ENCODE assay signal across 13 mouse cellular contexts in the genomic region with DNA sequence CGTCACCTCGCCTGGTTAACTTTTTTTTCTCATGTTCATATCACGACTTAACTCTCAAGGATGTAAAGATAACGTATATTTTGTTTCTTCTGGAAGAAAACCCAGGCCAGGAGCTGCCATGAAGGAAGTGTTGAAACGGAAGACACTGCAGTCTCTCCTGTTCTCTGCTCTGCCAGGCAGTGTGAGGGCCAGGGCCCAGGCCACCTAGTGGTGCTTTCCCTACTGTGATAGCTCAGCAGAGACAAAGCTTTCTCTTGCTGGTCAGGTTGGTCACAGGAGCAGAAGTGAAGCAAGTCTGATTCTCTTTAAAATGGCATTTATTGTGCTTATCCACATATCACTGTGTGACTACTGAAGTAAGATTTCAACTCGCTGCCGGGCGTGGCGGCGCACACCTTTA. TPM values are rescaled to one million over a fixed set of nuclear protein-coding genes. Genes with fewer than 3 reads are reported as not detected.
DNase-seq lines count a peak whose midpoint lies in the region; ATAC-seq and TF ChIP-seq lines count a peak whose summit lies in the region.
"Had no signal": no experiment of that assay in that cellular context is flagged by ENCODE, and none has a peak within 500 bp of the region (broad histone marks: within the 10 kb centered on the region; RNA-seq: fewer than 3 reads in every experiment).

No protein-coding gene starts in this region.

- H3K9me3 ChIP-seq in hindbrain, postnatal 0 days (ENCODE audit: low read length): no peaks in the 10 kb centered on the region
- H3K9me3 ChIP-seq in hindbrain, embryonic 13.5 days: 0 out of 2 replicates have a peak, but pooled peaks cover 3% of the 10 kb centered on the region
- H3K9me3 ChIP-seq in lung, embryonic 14.5 days (ENCODE audit: low read depth, low read length): no peaks in the 10 kb centered on the region
- no peaks in the 10 kb centered on the region for H3K9me3 ChIP-seq in forebrain, embryonic 13.5 days (replicated peaks)
- H3K9me3 ChIP-seq: midbrain, embryonic 13.5 days; neural tube, embryonic 13.5 days had no signal

- H3K36me3 ChIP-seq in hindbrain, postnatal 0 days (ENCODE audit: insufficient read depth, low read length): peaks cover 18% of the 10 kb centered on the region; the same call in 1 of the 2 replicates
- peaks cover 52% of the 10 kb centered on the region for H3K36me3 ChIP-seq in hindbrain, embryonic 13.5 days
- peaks cover 49% of the 10 kb centered on the region for H3K36me3 ChIP-seq in lung, embryonic 14.5 days (ENCODE audit: insufficient read depth)
- H3K36me3 ChIP-seq in forebrain, embryonic 13.5 days (ENCODE audit: poor library complexity, severe bottlenecking): peaks cover 68% of the 10 kb centered on the region

- DNase-seq in hindbrain, postnatal 0 days (ENCODE audit: low spot score): no peak
- DNase-seq in lung, embryonic 14.5 days: peak; percentile 48
- no peak for DNase-seq in lung, adult 18-20 months
- peak; percentile 41 for DNase-seq in MN1 (ENCODE audit: low spot score)
- DNase-seq in right cerebral cortex, postnatal 10 days (ENCODE audit: low spot score in 2 of 2): no peak
- DNase-seq: cerebellum, adult 9-11 months; lung, adult 2 months had no signal

- peak; percentile 50 for TF ChIP-seq CTCF in hindbrain, postnatal 0 days (IDR thresholded peaks at IDR 0.05; ENCODE audit: low read depth)
- TF ChIP-seq CTCF in lung, embryonic 14.5 days (IDR thresholded peaks at IDR 0.05; ENCODE audit: low read depth): peak; percentile 41

- WGBS in hindbrain, postnatal 0 days: 92% methylated on average over 10 of the region's 10 CpGs
- 93% methylated on average over 10 of the region's 10 CpGs for WGBS in hindbrain, embryonic 13.5 days
- 90% methylated on average over 10 of the region's 10 CpGs for WGBS in lung, embryonic 14.5 days
- 93% methylated on average over 10 of the region's 10 CpGs for WGBS in forebrain, embryonic 13.5 days

- H3K4me3 ChIP-seq in hindbrain, postnatal 0 days (ENCODE audit: low read length): no peak overlapping the region
- H3K4me3 ChIP-seq in hindbrain, embryonic 13.5 days: no peak overlapping the region
- no peak overlapping the region for H3K4me3 ChIP-seq in lung, embryonic 14.5 days (ENCODE audit: low read depth, low read length)
- no peak overlapping the region for H3K4me3 ChIP-seq in forebrain, embryonic 13.5 days
- H3K4me3 ChIP-seq: midbrain, embryonic 13.5 days; neural tube, embryonic 13.5 days had no signal

- H3K4me1 ChIP-seq in hindbrain, postnatal 0 days (ENCODE audit: insufficient read depth, low read length): 0 out of 2 replicates have a peak, but pooled peaks cover 8% of the 10 kb centered on the region
- H3K4me1 ChIP-seq in hindbrain, embryonic 13.5 days (replicated peaks): peaks cover 27% of the 10 kb centered on the region
- H3K4me1 ChIP-seq in lung, embryonic 14.5 days (ENCODE audit: insufficient read depth): no peaks in the 10 kb centered on the region
- peaks cover 29% of the 10 kb centered on the region for H3K4me1 ChIP-seq in forebrain, embryonic 13.5 days

- H3K9ac ChIP-seq in hindbrain, postnatal 0 days (replicated peaks; ENCODE audit: low read length): no peak overlapping the region
- H3K9ac ChIP-seq in hindbrain, embryonic 13.5 days: no peak overlapping the region
- no peak overlapping the region for H3K9ac ChIP-seq in lung, embryonic 14.5 days
- H3K9ac ChIP-seq in forebrain, embryonic 13.5 days: no peak overlapping the region
- H3K9ac ChIP-seq: midbrain, embryonic 13.5 days; neural tube, embryonic 13.5 days had no signal

- no peak overlapping the region for H3K4me2 ChIP-seq in hindbrain, postnatal 0 days (ENCODE audit: low read depth, low read length)
- no peak overlapping the region for H3K4me2 ChIP-seq in hindbrain, embryonic 13.5 days
- H3K4me2 ChIP-seq in lung, embryonic 14.5 days: no peak overlapping the region
- H3K4me2 ChIP-seq in forebrain, embryonic 13.5 days: no peak overlapping the region
- H3K4me2 ChIP-seq: midbrain, embryonic 13.5 days; neural tube, embryonic 13.5 days had no signal

- no peaks in the 10 kb centered on the region for H3K27me3 ChIP-seq in hindbrain, postnatal 0 days (ENCODE audit: insufficient read depth, low read length)
- no peaks in the 10 kb centered on the region for H3K27me3 ChIP-seq in hindbrain, embryonic 13.5 days
- H3K27me3 ChIP-seq in lung, embryonic 14.5 days (ENCODE audit: insufficient read depth, low read length): no peaks in the 10 kb centered on the region
- H3K27me3 ChIP-seq in forebrain, embryonic 13.5 days: no peaks in the 10 kb centered on the region
- H3K27me3 ChIP-seq: midbrain, embryonic 13.5 days; neural tube, embryonic 13.5 days had no signal

- no peak overlapping the region for H3K27ac ChIP-seq in hindbrain, postnatal 0 days
- no peak overlapping the region for H3K27ac ChIP-seq in hindbrain, embryonic 13.5 days
- H3K27ac ChIP-seq in lung, embryonic 14.5 days (ENCODE audit: low read depth): no peak overlapping the region
- no peak overlapping the region for H3K27ac ChIP-seq in forebrain, embryonic 13.5 days
- H3K27ac ChIP-seq: midbrain, embryonic 13.5 days; neural tube, embryonic 13.5 days had no signal

- ATAC-seq in hindbrain, postnatal 0 days: no peak
- ATAC-seq in hindbrain, embryonic 13.5 days (ENCODE audit: low FRiP score): no peak
- ATAC-seq in lung, embryonic 14.5 days (ENCODE audit: insufficient read depth): no peak
- ATAC-seq in megakaryocyte progenitor cell, adult 5-6 weeks (replicated peaks; ENCODE audit: poor library complexity): peak; percentile 57
- no peak for ATAC-seq in forebrain, embryonic 13.5 days
- ATAC-seq: intestine, embryonic 16.5 days; midbrain, embryonic 13.5 days had no signal

RNA-seq across cellular contexts. Expression of a gene that starts 5.9 kb away (rescaled TPM):
- total RNA-seq in hindbrain, postnatal 0 days (2014; rRNA removed): 1,096 and 1,413 TPM in 2 replicates
- 1,008 and 1,032 TPM in 2 replicates for polyA plus RNA-seq in hindbrain, postnatal 0 days (2015; fragmentation: Nextera tagmentation; extraction: Ambion mirVana)
- polyA plus RNA-seq in hindbrain, embryonic 13.5 days (2015; fragmentation: Nextera tagmentation; extraction: Ambion mirVana): 1,027 and 1,043 TPM in 2 replicates
- 705 and 755 TPM in 2 replicates for polyA plus RNA-seq in lung, embryonic 14.5 days (2014; fragmentation: Nextera tagmentation; extraction: Ambion mirVana)
- total RNA-seq in megakaryocyte progenitor cell, adult 5-6 weeks (2015): 286 and 347 TPM in 2 replicates
- total RNA-seq in megakaryocyte progenitor cell, adult 5-6 weeks (2017): 131 and 158 TPM in 2 replicates
- polyA plus RNA-seq in forebrain, embryonic 13.5 days (2015; fragmentation: Nextera tagmentation; extraction: Ambion mirVana): 1,080 and 1,130 TPM in 2 replicates

RNA-seq across cellular contexts. Expression of a gene that starts 37.3 kb away (rescaled TPM):
- total RNA-seq in hindbrain, postnatal 0 days (2014; rRNA removed): 3.3 and 4.6 TPM in 2 replicates
- polyA plus RNA-seq in hindbrain, postnatal 0 days (2015; fragmentation: Nextera tagmentation; extraction: Ambion mirVana): 3.4 and 4.7 TPM in 2 replicates
- 1.5 and 1.9 TPM in 2 replicates for polyA plus RNA-seq in hindbrain, embryonic 13.5 days (2015; fragmentation: Nextera tagmentation; extraction: Ambion mirVana)
- 6.8 and 7.0 TPM in 2 replicates for polyA plus RNA-seq in lung, embryonic 14.5 days (2014; fragmentation: Nextera tagmentation; extraction: Ambion mirVana)
- total RNA-seq in megakaryocyte progenitor cell, adult 5-6 weeks (2015): 0.49 and 1.7 TPM in 2 replicates
- total RNA-seq in megakaryocyte progenitor cell, adult 5-6 weeks (2017): 0.83 and 2.4 TPM in 2 replicates
- polyA plus RNA-seq in forebrain, embryonic 13.5 days (2015; fragmentation: Nextera tagmentation; extraction: Ambion mirVana): 0.98 and 2.6 TPM in 2 replicates

Comparison
In these comparisons a context has a peak if more than half of its experiments do, and no peak if none do; other contexts are left out.
1. DNase-seq: peak in lung, embryonic 14.5 days (single experiment) and MN1 (single experiment); none in hindbrain, postnatal 0 days (single experiment), lung, adult 18-20 months (0 of 2) and right cerebral cortex, postnatal 10 days (0 of 2).